Mouse (Mus musculus): ENCODE measurements around the gene Lta.

DNA sequence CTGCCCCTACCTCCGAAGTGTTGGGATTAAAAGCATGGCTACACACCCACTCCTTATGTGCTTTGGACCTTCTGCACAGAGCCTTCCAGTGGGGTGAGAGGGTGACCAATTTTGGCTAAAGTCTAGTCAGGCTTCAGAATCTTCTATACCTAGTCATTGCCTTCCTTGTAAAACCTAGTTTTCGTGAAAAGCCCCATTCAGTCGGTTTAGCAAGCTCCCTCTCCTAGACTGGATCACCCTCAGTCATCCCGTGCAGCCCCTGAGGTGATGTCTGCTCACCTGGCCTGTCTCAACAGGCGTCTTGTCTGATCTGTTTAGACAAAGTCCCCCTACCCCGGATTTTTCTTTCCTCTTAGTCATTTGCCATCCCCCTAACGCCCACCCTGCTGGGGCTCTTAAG is 7.1 kb downstream of the Lta start:
- no peak for TF ChIP-seq CTCF (IDR thresholded peaks at IDR 0.05; ENCODE audit: borderline replicate concordance, extremely low read depth, insufficient read depth, insufficient read length)
- TF ChIP-seq POLR2A (IDR thresholded peaks at IDR 0.05; ENCODE audit: borderline replicate concordance, extremely low read depth, insufficient read depth, insufficient read length, poor library complexity, severe bottlenecking), result no peak

Data from brain, embryonic 14.5 days (tissue).